Mouse (Mus musculus): ENCODE data around the gene Ints3.

Ints3 gene

GRCm38 (mm10) chr3:90433381-90434020 lies at the start of gene Ints3:
TSS of gene Ints3 (minus strand) at chr3:90433622.
- peak; percentile 97 to 99 for DNase-seq (ENCODE audit: low spot score in 2 of 2)

- peak; percentile 92 to 93 for DNase-seq (ENCODE audit: low spot score in 2 of 2)
Observed at GRCm38 (mm10) chr3:90475831-90476611, 42.6 kb upstream of the Ints3 start, which contains the start of gene Ilf2. TSS of gene Ilf2 (plus strand) at chr3:90476126.

DNA sequence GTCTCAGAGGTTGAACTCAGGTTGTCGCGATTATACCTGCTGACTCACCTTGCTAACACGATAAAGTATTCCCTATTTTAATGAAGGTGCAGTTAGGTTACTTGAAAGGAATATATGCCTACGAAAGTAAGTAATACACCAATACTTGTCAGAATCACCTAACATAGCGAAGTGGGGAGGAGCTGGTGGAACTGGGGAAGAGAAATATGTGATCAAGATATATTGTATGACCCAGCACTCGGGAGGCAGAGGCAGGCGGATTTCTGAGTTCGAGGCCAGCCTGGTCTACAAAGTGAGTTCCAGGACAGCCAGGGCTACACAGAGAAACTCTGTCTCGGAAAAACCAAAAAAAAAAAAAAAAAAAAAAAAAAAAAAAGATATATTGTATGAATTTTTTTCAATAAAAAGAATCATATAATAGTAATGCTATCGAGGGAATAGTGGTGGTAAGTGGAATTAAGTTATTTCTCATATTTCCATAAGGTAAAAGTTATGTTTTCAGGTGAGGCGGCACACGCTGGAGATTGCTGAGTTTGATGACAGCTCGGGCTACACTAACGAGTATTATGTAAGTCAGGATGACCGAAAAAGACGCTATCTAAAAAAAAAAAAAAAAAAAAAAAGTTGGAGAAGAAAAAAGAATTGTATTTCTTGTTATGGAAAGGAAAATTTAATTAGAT lies 41.9 kb upstream of the Ints3 start:
- DNase-seq (ENCODE audit: low spot score in 2 of 2) = no peak

- peak; percentile 66 to 80 for DNase-seq (ENCODE audit: low spot score in 2 of 2)
Observed at GRCm38 (mm10) chr3:90472213-90472612, 38.8 kb upstream of the Ints3 start.

DNA sequence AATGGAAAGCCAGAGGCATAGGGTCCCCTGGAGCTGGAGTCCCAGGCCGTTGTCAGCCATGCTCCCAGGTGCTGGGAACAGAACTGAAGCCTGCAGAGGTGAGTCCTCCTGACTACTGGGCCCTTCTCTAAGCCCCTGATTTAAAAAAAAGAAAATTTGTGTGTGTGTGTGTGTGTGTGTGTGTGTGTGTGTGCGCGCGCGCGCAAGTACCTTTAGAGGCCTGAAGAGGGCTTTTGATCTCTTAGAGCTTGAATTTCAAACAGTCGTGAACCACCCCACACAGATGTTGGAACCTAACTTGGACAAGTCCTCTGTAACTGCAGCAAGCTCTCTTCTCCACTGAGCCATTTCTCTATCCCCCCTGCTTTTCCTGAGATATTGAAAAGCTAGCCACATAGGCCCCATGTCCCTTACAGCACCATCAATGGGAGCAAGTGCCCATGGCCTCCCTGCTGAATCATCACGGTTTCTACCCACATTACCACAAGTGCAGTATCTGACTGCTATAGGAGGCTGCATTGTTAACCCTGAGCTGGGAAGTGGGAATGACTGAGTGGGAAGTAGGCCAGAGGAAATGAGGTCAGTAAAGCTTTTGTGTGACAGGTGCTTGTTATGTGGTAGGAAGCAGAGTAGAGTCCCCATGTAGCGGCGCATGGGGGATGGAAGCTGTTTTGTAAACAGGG lies 34.3 kb upstream of the Ints3 start:
- no peak for DNase-seq (ENCODE audit: low spot score in 2 of 2)

- no peak for DNase-seq (ENCODE audit: low spot score in 2 of 2)
Observed at GRCm38 (mm10) chr3:90466311-90466766, 32.9 kb upstream of the Ints3 start.

DNA sequence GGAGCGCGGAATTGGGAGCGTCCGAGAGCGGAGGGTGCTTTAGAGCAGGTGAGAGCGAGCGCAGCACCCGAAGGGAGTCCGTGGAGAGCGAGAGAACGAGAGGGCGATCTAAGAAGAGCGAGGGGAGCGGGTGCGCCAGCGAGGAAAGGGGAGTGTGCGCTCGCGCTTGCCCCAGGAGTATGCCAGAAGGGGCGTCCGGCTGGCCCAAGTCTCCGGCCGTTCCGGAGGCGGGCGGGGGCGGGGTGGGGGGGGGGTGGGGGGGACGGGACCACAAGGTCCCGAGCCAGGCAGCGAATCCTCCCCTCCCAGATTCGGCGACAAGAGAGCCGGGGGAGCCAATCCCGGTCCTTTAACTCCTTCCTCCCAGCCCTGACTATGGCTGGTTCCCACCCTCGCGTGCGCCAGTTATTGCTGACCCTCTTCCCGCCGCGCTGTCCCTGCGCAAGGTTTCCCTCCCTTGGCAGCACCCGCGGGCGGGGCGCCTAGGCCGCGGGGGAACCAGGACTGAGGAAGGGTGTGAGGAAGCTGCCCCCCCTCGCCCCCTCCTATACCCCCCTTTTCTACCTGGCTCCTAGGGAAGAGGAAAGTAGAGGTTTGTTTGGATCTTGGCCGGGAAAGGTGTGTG lies 32.4 kb upstream of the Ints3 start, which contains the start of gene Npr1:
Npr1 (minus strand) TSS at position 181 of the 625 bp plus-strand sequence.
- DNase-seq (ENCODE audit: low spot score in 2 of 2) = peak in 1 of 2 experiments; percentile 19

DNA sequence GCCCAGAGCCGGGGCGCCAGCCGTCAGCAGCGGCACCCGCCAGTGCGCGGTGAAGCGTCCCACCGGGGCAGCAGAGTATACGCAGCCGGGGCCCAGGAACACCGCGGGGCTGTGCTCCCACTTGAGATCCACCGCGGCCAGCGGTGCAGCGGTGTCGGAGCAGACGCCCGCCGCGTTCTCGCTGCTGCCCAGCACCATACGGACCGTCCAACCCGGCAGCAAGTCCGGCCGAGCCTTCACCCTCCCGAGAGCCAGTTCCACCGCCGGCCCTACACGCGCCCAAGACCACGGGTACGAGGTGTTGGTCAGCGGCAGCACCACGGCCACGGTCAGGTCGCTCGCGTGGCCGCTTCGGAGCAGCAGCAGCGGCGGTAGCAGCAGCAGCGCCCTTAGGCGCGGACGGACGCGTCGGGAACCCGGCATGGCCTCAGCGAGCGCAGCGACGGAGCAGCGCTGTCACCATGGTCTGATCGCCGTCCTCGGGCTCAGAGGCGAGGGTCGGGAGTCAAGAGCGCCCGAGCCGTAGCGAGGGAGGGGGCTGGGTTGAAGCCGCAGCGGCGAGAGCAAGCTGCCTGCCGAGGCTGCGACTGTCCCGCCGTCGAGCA lies 31.8 kb upstream of the Ints3 start:
- DNase-seq (ENCODE audit: low spot score in 2 of 2) = no peak

- no peak for DNase-seq (ENCODE audit: low spot score in 2 of 2)
Observed at GRCm38 (mm10) chr3:90464552-90465080, 31.2 kb upstream of the Ints3 start.

GRCm38 (mm10) chr3:90462579-90462978 lies 29.2 kb upstream of the Ints3 start:
- DNase-seq (ENCODE audit: low spot score in 2 of 2) = no peak

DNA sequence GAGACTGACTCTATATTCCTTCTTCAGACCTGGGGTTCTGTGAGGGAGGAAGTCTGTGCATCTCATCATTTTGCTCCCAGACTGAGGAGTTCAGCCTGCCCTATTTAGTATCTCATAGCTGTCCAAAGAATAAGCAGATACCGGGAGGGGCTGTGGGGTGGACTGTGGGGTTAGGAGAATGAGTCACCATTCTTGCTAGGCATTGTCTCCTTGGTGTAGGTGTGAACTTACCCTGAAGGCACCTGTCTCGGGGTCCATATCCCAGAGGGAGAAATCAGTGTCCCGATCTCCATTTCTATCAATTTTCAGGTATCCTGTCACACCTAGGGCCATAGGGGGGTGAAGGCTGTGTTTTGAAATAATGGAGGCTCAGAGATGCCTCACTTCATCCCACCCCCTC lies 28.5 kb upstream of the Ints3 start:
- no peak for DNase-seq (ENCODE audit: low spot score in 2 of 2)

- no peak for DNase-seq (ENCODE audit: low spot score in 2 of 2)
Observed at GRCm38 (mm10) chr3:90460315-90460714, 26.9 kb upstream of the Ints3 start.

DNA sequence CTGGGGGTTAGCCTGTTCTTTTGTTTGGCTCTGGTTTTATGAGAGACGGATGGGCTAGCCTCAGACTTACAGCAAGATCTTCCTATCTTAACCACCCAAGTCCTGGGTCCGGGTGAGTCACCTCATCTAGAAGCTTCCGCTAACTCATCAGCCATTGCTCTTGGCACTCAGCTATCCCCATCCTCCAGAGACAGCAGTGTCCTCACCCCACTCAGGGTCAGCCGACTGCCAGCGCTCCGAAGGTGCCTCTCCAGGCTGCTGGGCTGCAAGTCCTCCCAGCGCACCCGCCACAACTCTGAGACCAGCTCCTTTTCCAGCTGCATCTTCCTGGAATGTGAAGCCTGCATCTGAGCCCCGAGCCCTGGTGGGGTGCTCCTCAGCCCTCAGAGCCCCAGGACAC lies 26.3 kb upstream of the Ints3 start:
- no peak for DNase-seq (ENCODE audit: low spot score in 2 of 2)

- DNase-seq (ENCODE audit: low spot score in 2 of 2) = no peak
Observed at GRCm38 (mm10) chr3:90454931-90455330, 21.5 kb upstream of the Ints3 start.

DNA sequence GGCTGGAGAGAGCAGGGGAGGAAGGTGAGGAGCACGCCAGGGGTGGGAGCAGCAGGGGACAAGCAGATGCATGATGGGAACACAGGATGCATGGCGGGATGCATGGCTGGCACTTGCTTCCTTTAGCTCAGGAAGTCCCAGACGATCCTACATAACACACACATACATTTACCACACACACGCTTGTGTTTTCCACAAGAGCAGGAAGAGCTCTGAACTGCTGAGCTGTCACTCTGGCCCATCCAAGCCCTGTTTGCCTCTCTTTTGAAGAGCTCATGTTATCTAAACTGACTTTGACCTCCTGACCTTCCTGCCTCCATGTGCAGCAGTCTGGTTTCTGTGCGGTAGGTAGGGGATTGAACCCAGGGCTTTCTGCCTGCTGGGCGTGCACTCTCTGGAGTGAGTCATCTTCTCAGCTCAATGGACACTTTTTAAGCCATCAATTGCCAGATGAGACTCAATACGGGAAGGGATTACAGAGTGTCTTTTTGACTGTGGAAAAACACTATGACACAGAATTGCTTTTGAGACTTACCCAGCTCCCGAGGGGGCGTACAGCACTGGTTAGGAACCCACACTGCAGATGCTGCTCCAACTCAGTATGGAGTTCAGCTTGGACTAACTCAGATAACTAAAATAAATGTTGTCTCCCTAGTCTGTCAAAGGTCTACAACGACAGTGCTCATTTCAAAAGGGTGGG lies 18.1 kb upstream of the Ints3 start:
- DNase-seq (ENCODE audit: low spot score in 2 of 2) = no peak

GRCm38 (mm10) chr3:90450874-90451273 lies 17.5 kb upstream of the Ints3 start:
- DNase-seq (ENCODE audit: low spot score in 2 of 2) = no peak

GRCm38 (mm10) chr3:90448626-90449025 lies 15.2 kb upstream of the Ints3 start:
- no peak for DNase-seq (ENCODE audit: low spot score in 2 of 2)

- no peak for DNase-seq (ENCODE audit: low spot score in 2 of 2)
Observed at GRCm38 (mm10) chr3:90447123-90447494, 13.7 kb upstream of the Ints3 start.

DNA sequence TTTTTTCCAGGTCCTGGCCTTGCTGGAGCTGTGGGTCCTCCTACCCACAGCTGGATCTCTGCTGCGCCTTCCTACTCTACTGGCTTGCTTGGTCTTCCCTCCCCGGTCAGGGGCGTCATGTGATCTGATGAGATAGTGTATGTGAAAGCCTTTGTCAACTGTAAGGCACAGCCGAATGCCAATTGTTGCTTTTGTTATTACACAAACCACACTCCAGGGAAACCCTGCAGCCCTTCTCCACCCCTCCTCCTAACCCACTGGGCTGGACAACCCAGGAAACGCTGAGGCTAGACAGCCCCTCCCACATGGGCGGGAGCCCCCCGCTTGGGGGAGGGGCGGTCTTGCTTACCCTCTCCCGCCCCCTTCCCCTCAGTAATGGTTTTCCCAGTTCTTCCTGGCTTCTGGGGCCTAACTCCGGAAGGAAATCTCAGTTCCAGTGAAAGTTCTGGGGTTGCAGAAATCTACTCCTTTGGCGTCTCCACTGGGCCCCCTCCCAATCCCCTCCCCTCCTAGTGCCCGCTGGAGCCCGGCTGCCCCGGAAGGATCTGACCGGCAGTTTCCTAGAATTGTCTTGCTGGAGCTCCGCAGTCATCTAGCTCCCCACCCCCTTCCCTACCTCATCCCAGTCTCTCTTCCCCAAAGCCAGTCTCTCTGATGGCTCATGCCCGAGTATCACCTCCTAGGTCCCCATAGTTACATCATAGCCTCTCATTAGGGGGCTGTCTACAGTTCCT lies 13.1 kb upstream of the Ints3 start:
- DNase-seq (ENCODE audit: low spot score in 2 of 2) = peak; percentile 30 to 37

Data from thymus, postnatal 10 days (tissue).